Comparison of ENCODE assay signal across 14 mouse cellular contexts in genomic region chr8:121934923-121935322, GRCm38 (mm10). TPM values are rescaled to one million over a fixed set of nuclear protein-coding genes. Genes with fewer than 3 reads are reported as not detected.
DNase-seq lines count a peak whose midpoint lies in the region; ATAC-seq lines count a peak whose summit lies in the region.
"Had no signal": no experiment of that assay in that cellular context is flagged by ENCODE, and none has a peak within 500 bp of the region (broad histone marks: within the 10 kb centered on the region; RNA-seq: fewer than 3 reads in every experiment).

No protein-coding gene starts in this region.

- H3K27ac ChIP-seq in heart, embryonic 14.5 days (replicated peaks in 1 of 2; ENCODE audit: control insufficient read depth in 1 of 2, insufficient read depth in 1 of 2, low read depth in 2 of 2, low read length in 2 of 2), result 0 out of 4 replicates have a peak overlapping the region, but pooled peaks of 1 of the 2 experiments have one; percentile 1
- H3K27ac ChIP-seq in heart, embryonic 12.5 days (ENCODE audit: poor library complexity, severe bottlenecking), result no peak overlapping the region
- peak overlapping the region; percentile 52; the same call in 1 of the 2 replicates for H3K27ac ChIP-seq in embryonic facial prominence, embryonic 10.5 days (replicated peaks)
- peak overlapping the region; percentile 79 for H3K27ac ChIP-seq in hindbrain, embryonic 12.5 days
- peak overlapping the region; percentile 63 for H3K27ac ChIP-seq in midbrain, embryonic 12.5 days (replicated peaks)
- H3K27ac ChIP-seq: heart, embryonic 15.5 days; intestine, embryonic 15.5 days had no signal

- no peak overlapping the region for H3K4me3 ChIP-seq in heart, embryonic 14.5 days (ENCODE audit: control insufficient read depth in 1 of 2, insufficient read depth in 1 of 2, low read depth in 1 of 2, low read length in 2 of 2)
- H3K4me3 ChIP-seq in heart, embryonic 12.5 days, result no peak overlapping the region
- no peak overlapping the region for H3K4me3 ChIP-seq in embryonic facial prominence, embryonic 10.5 days
- H3K4me3 ChIP-seq in hindbrain, embryonic 12.5 days, result no peak overlapping the region
- H3K4me3 ChIP-seq in midbrain, embryonic 12.5 days, result no peak overlapping the region
- H3K4me3 ChIP-seq: heart, embryonic 15.5 days; intestine, embryonic 15.5 days had no signal

- peaks cover 3 to 7% of the 10 kb centered on the region in 2 experiments; a peak in 3 of 4 replicates for H3K4me1 ChIP-seq in heart, embryonic 14.5 days (ENCODE audit: control insufficient read depth in 2 of 2, insufficient read depth in 2 of 2, low read length in 2 of 2)
- H3K4me1 ChIP-seq in heart, embryonic 12.5 days (replicated peaks), result peaks cover 15% of the 10 kb centered on the region
- H3K4me1 ChIP-seq in embryonic facial prominence, embryonic 10.5 days, result peaks cover 15% of the 10 kb centered on the region
- peaks cover 24% of the 10 kb centered on the region for H3K4me1 ChIP-seq in hindbrain, embryonic 12.5 days
- H3K4me1 ChIP-seq in midbrain, embryonic 12.5 days, result peaks cover 16% of the 10 kb centered on the region

- ATAC-seq in heart, embryonic 14.5 days (ENCODE audit: insufficient number of reproducible peaks, insufficient read depth, low FRiP score, low read depth), result no peak
- ATAC-seq in heart, embryonic 12.5 days (ENCODE audit: insufficient number of reproducible peaks, low FRiP score), result no peak
- peak; percentile 36 for ATAC-seq in hindbrain, embryonic 12.5 days (ENCODE audit: low FRiP score)
- 0 out of 2 replicates have a peak, but pooled peaks have one; percentile 28 for ATAC-seq in midbrain, embryonic 12.5 days (ENCODE audit: low FRiP score, low read depth)

- H3K27me3 ChIP-seq in heart, embryonic 14.5 days (ENCODE audit: control insufficient read depth, insufficient read depth, low read length), result no peaks in the 10 kb centered on the region
- H3K27me3 ChIP-seq in heart, embryonic 12.5 days (replicated peaks), result no peaks in the 10 kb centered on the region
- no peaks in the 10 kb centered on the region for H3K27me3 ChIP-seq in embryonic facial prominence, embryonic 10.5 days (replicated peaks; ENCODE audit: low read depth, poor library complexity, severe bottlenecking)
- no peaks in the 10 kb centered on the region for H3K27me3 ChIP-seq in hindbrain, embryonic 12.5 days
- no peaks in the 10 kb centered on the region for H3K27me3 ChIP-seq in midbrain, embryonic 12.5 days
- H3K27me3 ChIP-seq: heart, embryonic 15.5 days; intestine, embryonic 15.5 days had no signal

- no peak for DNase-seq in embryonic facial prominence, embryonic 10.5 days (ENCODE audit: low spot score)
- no peak for DNase-seq in adrenal gland, postnatal 4 days (ENCODE audit: low spot score in 2 of 2)
- DNase-seq in adipocyte (ENCODE audit: low spot score), result no peak
- DNase-seq in thymus, postnatal 0 days (ENCODE audit: low spot score), result no peak

- H3K9me3 ChIP-seq in heart, embryonic 14.5 days (ENCODE audit: control insufficient read depth, low read length), result no peaks in the 10 kb centered on the region
- 0 out of 2 replicates have a peak, but pooled peaks cover 6% of the 10 kb centered on the region for H3K9me3 ChIP-seq in heart, embryonic 12.5 days (replicated peaks)
- H3K9me3 ChIP-seq in embryonic facial prominence, embryonic 10.5 days, result no peaks in the 10 kb centered on the region
- no peaks in the 10 kb centered on the region for H3K9me3 ChIP-seq in hindbrain, embryonic 12.5 days (replicated peaks)
- H3K9me3 ChIP-seq in midbrain, embryonic 12.5 days, result no peaks in the 10 kb centered on the region
- H3K9me3 ChIP-seq: G1E; heart, embryonic 15.5 days; intestine, embryonic 15.5 days had no signal

- no peak overlapping the region for H3K4me2 ChIP-seq in heart, embryonic 14.5 days (ENCODE audit: low read length)
- no peak overlapping the region for H3K4me2 ChIP-seq in heart, embryonic 12.5 days
- no peak overlapping the region for H3K4me2 ChIP-seq in hindbrain, embryonic 12.5 days (replicated peaks)
- H3K4me2 ChIP-seq in midbrain, embryonic 12.5 days (replicated peaks), result no peak overlapping the region
- H3K4me2 ChIP-seq: heart, embryonic 15.5 days; intestine, embryonic 15.5 days had no signal

- H3K9ac ChIP-seq in heart, embryonic 14.5 days (ENCODE audit: low read length), result peak overlapping the region; percentile 16; the same call in 1 of the 2 replicates
- H3K9ac ChIP-seq in heart, embryonic 12.5 days, result no peak overlapping the region
- no peak overlapping the region for H3K9ac ChIP-seq in hindbrain, embryonic 12.5 days
- no peak overlapping the region; the same call in 1 of the 2 replicates for H3K9ac ChIP-seq in midbrain, embryonic 12.5 days (replicated peaks)
- H3K9ac ChIP-seq: heart, embryonic 15.5 days; intestine, embryonic 15.5 days had no signal

- H3K36me3 ChIP-seq in heart, embryonic 14.5 days (ENCODE audit: control insufficient read depth, insufficient read depth, low read length), result no peaks in the 10 kb centered on the region
- no peaks in the 10 kb centered on the region for H3K36me3 ChIP-seq in heart, embryonic 12.5 days
- no peaks in the 10 kb centered on the region for H3K36me3 ChIP-seq in embryonic facial prominence, embryonic 10.5 days (replicated peaks)
- H3K36me3 ChIP-seq in hindbrain, embryonic 12.5 days, result no peaks in the 10 kb centered on the region
- H3K36me3 ChIP-seq in midbrain, embryonic 12.5 days, result no peaks in the 10 kb centered on the region
- H3K36me3 ChIP-seq: G1E; heart, embryonic 15.5 days; intestine, embryonic 15.5 days had no signal

RNA-seq across cellular contexts. Expression of gene Car5a, which starts 9.8 kb away (rescaled TPM):
- polyA plus RNA-seq in heart, embryonic 14.5 days (2014; fragmentation: Nextera tagmentation; extraction: Ambion mirVana), result not detected in 2 replicates
- not detected in 2 replicates for polyA plus RNA-seq in heart, embryonic 12.5 days (2016; fragmentation: Nextera tagmentation; extraction: Ambion mirVana)
- not detected in 2 replicates for polyA plus RNA-seq in embryonic facial prominence, embryonic 10.5 days (2016; fragmentation: Nextera tagmentation; extraction: Ambion mirVana)
- 0.18 TPM in 1 of 2 replicates, not detected in the other for polyA plus RNA-seq in hindbrain, embryonic 12.5 days (2016; fragmentation: Nextera tagmentation; extraction: Ambion mirVana)
- polyA plus RNA-seq in midbrain, embryonic 12.5 days (2016; fragmentation: Nextera tagmentation; extraction: Ambion mirVana), result 0.23 TPM in 1 of 2 replicates, not detected in the other
- total RNA-seq in adrenal gland, postnatal 4 days (2021), result under 1 TPM in 1 of 2 experiments, not detected in 1; 0.76 TPM
- polyA plus RNA-seq in thymus, postnatal 0 days (2015; fragmentation: Nextera tagmentation; extraction: Ambion mirVana), result 0.13 and 0.22 TPM in 2 replicates
- total RNA-seq: gastrocnemius, adult 8-10 months; megakaryocyte-erythroid progenitor cell, adult 5-6 weeks had no signal
- polyA plus RNA-seq: heart, embryonic 15.5 days; limb, embryonic 11.5 days had no signal

RNA-seq across cellular contexts. Expression of gene Banp, which starts 14.6 kb away (rescaled TPM):
- polyA plus RNA-seq in heart, embryonic 14.5 days (2014; fragmentation: Nextera tagmentation; extraction: Ambion mirVana), result 21.2 and 24.8 TPM in 2 replicates
- 28.4 and 31.8 TPM in 2 replicates for polyA plus RNA-seq in heart, embryonic 12.5 days (2016; fragmentation: Nextera tagmentation; extraction: Ambion mirVana)
- polyA plus RNA-seq in embryonic facial prominence, embryonic 10.5 days (2016; fragmentation: Nextera tagmentation; extraction: Ambion mirVana), result 55.2 and 64.8 TPM in 2 replicates
- polyA plus RNA-seq in hindbrain, embryonic 12.5 days (2016; fragmentation: Nextera tagmentation; extraction: Ambion mirVana), result 48.3 and 57.3 TPM in 2 replicates
- 58.8 and 66.6 TPM in 2 replicates for polyA plus RNA-seq in midbrain, embryonic 12.5 days (2016; fragmentation: Nextera tagmentation; extraction: Ambion mirVana)
- 10 to 100 TPM; 14.0 to 15.7 TPM for total RNA-seq in adrenal gland, postnatal 4 days (2021)
- 29.4 and 38.9 TPM in 2 replicates for polyA plus RNA-seq in thymus, postnatal 0 days (2015; fragmentation: Nextera tagmentation; extraction: Ambion mirVana)

RNA-seq across cellular contexts. Expression of gene Slc7a5, which starts 27.4 kb away (rescaled TPM):
- 18.7 and 18.8 TPM in 2 replicates for polyA plus RNA-seq in heart, embryonic 14.5 days (2014; fragmentation: Nextera tagmentation; extraction: Ambion mirVana)
- 22.3 and 24.6 TPM in 2 replicates for polyA plus RNA-seq in heart, embryonic 12.5 days (2016; fragmentation: Nextera tagmentation; extraction: Ambion mirVana)
- 18.7 and 21.0 TPM in 2 replicates for polyA plus RNA-seq in embryonic facial prominence, embryonic 10.5 days (2016; fragmentation: Nextera tagmentation; extraction: Ambion mirVana)
- polyA plus RNA-seq in hindbrain, embryonic 12.5 days (2016; fragmentation: Nextera tagmentation; extraction: Ambion mirVana), result 29.4 and 33.2 TPM in 2 replicates
- polyA plus RNA-seq in midbrain, embryonic 12.5 days (2016; fragmentation: Nextera tagmentation; extraction: Ambion mirVana), result 37.6 and 37.9 TPM in 2 replicates
- total RNA-seq in adrenal gland, postnatal 4 days (2021), result 10 to 100 TPM; 56.2 to 59.0 TPM
- 15.0 and 16.7 TPM in 2 replicates for polyA plus RNA-seq in thymus, postnatal 0 days (2015; fragmentation: Nextera tagmentation; extraction: Ambion mirVana)

Comparison
In these comparisons a context has a peak if more than half of its experiments do, and no peak if none do; other contexts are left out.
1. ATAC-seq: peak in hindbrain, embryonic 12.5 days (single experiment) and midbrain, embryonic 12.5 days (single experiment); none in heart, embryonic 14.5 days (single experiment) and heart, embryonic 12.5 days (single experiment).